Mouse (Mus musculus): ENCODE data around the gene Cacng4.
A peak's percentile ranks its signal among the peaks of the same experiment; 100 is the strongest.

Gene Cacng4

GRCm38 (mm10) chr11:107716332-107716938, 77.9 kb downstream of the Cacng4 start, which contains the start of gene Cacng1:
Cacng1 (minus strand) TSS chr11:107716522.
- DNase-seq (ENCODE audit: low spot score) = no peak

DNA sequence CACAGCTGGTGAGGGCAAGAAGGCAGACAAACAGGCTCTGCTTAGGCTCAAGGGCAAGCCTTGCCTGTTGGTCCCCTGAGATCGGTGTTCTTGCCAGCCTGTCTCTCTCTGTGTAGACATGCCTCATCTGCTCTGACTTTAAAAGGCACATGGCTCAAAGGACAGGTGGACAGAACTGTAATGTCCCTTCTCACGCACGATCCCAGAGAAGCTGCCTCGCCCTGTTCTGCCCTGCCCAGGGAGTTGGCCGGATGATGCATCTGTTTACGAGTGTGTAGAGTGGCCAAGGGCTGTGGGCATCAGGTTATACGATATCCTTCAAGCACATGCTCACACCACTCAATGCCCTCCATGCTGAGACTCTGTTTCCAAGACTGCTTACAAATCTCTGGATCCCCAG, 80.0 kb downstream of the Cacng4 start:
- DNase-seq (ENCODE audit: low spot score) = no peak

DNA sequence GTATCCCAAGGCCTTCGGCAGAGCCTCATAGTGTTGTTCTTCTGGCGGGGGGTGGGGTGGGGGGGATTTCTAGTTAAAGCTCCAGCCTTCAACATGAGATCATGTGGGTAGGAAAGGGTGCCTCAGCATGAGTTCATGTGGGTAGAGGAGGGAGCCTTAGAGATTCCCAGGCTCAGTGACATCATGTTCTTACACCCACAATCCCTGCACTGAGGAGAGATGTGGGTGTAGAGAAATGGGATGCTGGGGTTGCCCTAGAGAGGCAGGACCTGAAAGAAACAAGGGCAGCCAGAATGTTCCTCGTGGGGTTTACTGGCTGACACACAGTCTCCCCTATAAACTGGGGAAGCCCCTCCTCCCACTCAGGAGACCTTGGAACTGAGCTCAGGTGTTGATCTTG, 84.0 kb downstream of the Cacng4 start:
- DNase-seq (ENCODE audit: low spot score) = no peak

DNA sequence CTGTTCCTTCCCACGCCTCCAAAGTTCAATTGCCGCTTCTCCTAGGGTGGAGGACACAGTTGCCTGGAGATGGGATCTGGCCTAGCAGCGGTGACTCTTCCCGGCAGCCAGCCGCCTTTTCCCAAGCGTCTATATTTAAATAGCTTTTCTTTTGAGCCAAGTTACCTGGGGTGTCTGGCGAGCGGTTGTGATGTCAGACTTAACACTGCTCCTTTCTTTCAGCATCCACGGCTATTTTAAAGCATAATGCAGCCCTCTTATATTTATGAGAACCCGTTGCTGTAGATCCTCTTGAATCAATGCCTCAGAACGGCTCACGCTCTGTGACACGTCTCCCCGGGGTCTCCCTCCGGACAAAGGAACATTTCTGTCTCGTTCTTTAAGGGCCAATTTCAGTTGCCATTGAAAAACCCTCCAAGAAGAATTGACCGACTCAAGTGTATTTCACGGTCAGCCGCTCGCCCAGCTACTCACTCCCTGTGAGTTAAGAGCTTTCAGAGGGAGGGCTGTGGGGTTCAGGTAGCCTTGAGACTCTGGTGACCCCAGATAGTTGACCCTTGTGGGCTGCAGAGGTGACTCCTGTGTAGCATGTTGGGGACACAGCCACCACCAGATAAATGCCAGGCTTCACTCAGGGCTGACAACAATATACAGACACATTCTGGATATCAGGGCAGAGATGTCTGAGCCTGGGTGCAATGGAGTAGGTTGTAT, 86.3 kb downstream of the Cacng4 start:
- peak; percentile 40 for DNase-seq (ENCODE audit: low spot score)

DNA sequence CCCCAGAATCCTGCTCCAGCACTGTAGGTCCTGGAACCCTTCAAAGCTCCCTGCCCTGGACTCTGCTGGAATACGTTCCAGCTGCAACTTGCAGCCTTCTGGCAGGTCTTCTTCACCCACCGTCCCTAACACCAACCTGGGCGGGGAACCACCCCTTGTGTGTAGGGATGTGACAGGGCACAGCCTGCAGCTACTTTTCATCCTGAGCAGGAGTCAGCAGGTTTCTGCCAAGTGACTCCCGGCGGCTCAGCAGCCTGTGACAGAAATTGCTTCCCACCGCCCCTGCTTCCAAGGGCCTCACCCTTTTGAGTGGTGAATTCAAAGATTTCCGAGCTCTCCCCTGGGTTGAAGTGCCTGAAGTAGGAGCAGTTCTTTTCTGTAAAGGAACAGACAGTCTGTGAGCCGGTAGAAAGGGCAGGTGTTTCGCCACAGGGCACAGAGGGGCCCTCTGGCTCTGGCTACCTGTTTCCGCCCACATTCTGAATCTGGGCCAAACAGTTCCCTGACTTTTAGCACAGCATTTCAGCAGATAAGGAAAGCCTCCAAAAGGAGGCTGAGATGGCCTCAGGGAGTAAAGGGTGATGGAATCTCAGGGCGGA, 88.8 kb downstream of the Cacng4 start:
- DNase-seq (ENCODE audit: low spot score) = no peak

- no peak for DNase-seq (ENCODE audit: low spot score)
Observed at GRCm38 (mm10) chr11:107705060-107705459, 89.3 kb downstream of the Cacng4 start.

GRCm38 (mm10) chr11:107703272-107704134, 90.9 kb downstream of the Cacng4 start:
- DNase-seq (ENCODE audit: low spot score) = peak; percentile 44

DNA sequence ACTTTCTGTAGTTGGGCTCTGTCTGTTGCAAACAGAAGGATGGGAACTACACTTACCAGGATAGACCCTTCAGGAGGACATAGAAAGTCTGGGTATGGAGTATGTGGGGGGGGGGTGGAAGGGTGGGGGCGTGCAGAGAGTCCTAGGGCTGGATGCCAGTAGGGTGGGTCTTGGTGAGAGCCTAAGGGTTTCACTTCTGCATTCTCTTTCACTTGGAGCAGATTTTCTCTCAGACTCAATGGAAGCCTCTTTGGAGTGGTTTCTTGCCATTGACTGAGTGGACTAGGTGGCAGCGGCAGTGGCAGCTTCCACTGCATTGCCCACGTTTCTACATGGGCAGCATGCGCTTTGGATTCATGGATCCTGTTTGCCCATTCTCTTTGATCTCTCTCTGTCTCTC, 94.4 kb downstream of the Cacng4 start:
- no peak for DNase-seq (ENCODE audit: low spot score)

GRCm38 (mm10) chr11:107693338-107693737, 101.0 kb downstream of the Cacng4 start:
- DNase-seq (ENCODE audit: low spot score) = no peak

- no peak for DNase-seq (ENCODE audit: low spot score)
Observed at GRCm38 (mm10) chr11:107691569-107691968, 102.8 kb downstream of the Cacng4 start.

- DNase-seq (ENCODE audit: low spot score) = no peak
Observed at GRCm38 (mm10) chr11:107688480-107688879, 105.9 kb downstream of the Cacng4 start.

GRCm38 (mm10) chr11:107686290-107686689, 108.1 kb downstream of the Cacng4 start:
- no peak for DNase-seq (ENCODE audit: low spot score)

GRCm38 (mm10) chr11:107683544-107684465, 110.6 kb downstream of the Cacng4 start:
- peak; percentile 54 for DNase-seq (ENCODE audit: low spot score)

- peak; percentile 74 for DNase-seq (ENCODE audit: low spot score)
Observed at GRCm38 (mm10) chr11:107682694-107683355, 111.5 kb downstream of the Cacng4 start.
